Mouse (Mus musculus) left cerebral cortex, postnatal 25 days (tissue): ENCODE measurements around the gene Sds. TPM values are rescaled to one million over a fixed set of nuclear protein-coding genes. Genes with fewer than 3 reads are reported as not detected.
"Not testable (repeated sequence)": the region's sequence is repeated elsewhere in the genome, so short reads cannot be mapped to it uniquely, and the experiment has no call there.

Experiments
- DNase-seq, 2 experiments: peaks; one replicate each; pipeline ENCODE4 v3.0.0; 2022; ENCODE audit warnings: low spot score in 2 of 2, mixed read lengths in 1 of 2
- intact Hi-C: fragments of 180-260 bp; cut with DNase I; formaldehyde crosslinking; loops from one replicate; pipeline ENCODE4 v1.15.1; 2025
- total RNA-seq, 2 experiments: library from RNA; stranded (reverse); gene quantifications; 2 replicates each; pipeline ENCODE4 v1.2.3; 2021

The Sds gene
- total RNA-seq, 2 experiments from 2014 or later: 0.27 TPM; not detected in 1

GRCm38 (mm10) chr5:120477993-120478392 is 1.7 kb downstream of the Sds start:
- intact Hi-C loops: no loop called here
- DNase-seq: no peak

- intact Hi-C loops: no loop called here
- DNase-seq: no peak
These were observed 3.2 kb downstream of the Sds start for GRCm38 (mm10) chr5:120479538-120479937.

- DNase-seq: no peak
- intact Hi-C loops: no loop called here
These were observed 4.9 kb downstream of the Sds start for GRCm38 (mm10) chr5:120481205-120481604.

- DNase-seq: no peak
- intact Hi-C loops: no loop called here
These were observed 7.1 kb downstream of the Sds start for GRCm38 (mm10) chr5:120483399-120483798.

- DNase-seq: no peak
- intact Hi-C loops: no loop called here
These were observed 11.5 kb downstream of the Sds start for GRCm38 (mm10) chr5:120487844-120488243.

GRCm38 (mm10) chr5:120490679-120491192 is 14.4 kb downstream of the Sds start:
- intact Hi-C loops: no loop called here
- peak in 1 of 2 experiments; percentile 39 for DNase-seq

- intact Hi-C loops: no loop called here
- DNase-seq: peak in 1 of 2 experiments; percentile 46
These were observed 16.1 kb downstream of the Sds start for GRCm38 (mm10) chr5:120492437-120492836.

- intact Hi-C loops: no loop called here
- no peak for DNase-seq
These were observed 17.1 kb downstream of the Sds start for GRCm38 (mm10) chr5:120493440-120493839.

GRCm38 (mm10) chr5:120493873-120494395 is 17.6 kb downstream of the Sds start:
- DNase-seq: no peak
- intact Hi-C loops: no loop called here

- peak in 1 of 2 experiments; percentile 45 for DNase-seq
These were observed 18.9 kb downstream of the Sds start for GRCm38 (mm10) chr5:120495064-120495702.

GRCm38 (mm10) chr5:120495703-120496226 is 19.4 kb downstream of the Sds start:
- intact Hi-C loops: no loop called here
- no peak for DNase-seq

More at GRCm38 (mm10) chr5:120495064-120495702, 18.9 kb downstream of the Sds start:
- intact Hi-C loops: no loop called here

- DNase-seq: no peak
- intact Hi-C loops: no loop called here
These were observed 20.7 kb downstream of the Sds start for GRCm38 (mm10) chr5:120497071-120497470.

- intact Hi-C loops: no loop called here
- DNase-seq: no peak
These were observed 22.9 kb downstream of the Sds start for GRCm38 (mm10) chr5:120499202-120499601.

- not testable (repeated sequence) for DNase-seq
- intact Hi-C loops: loop anchor here (5.0 to 10.0 kb wide), 2 partner anchors 87 to 174 kb away; partner anchors contain the start of genes Iqcd and Tpcn1
These were observed 24.3 kb downstream of the Sds start for GRCm38 (mm10) chr5:120500609-120501008.

GRCm38 (mm10) chr5:120502147-120502621 is 25.9 kb downstream of the Sds start:
- peak in 1 of 2 experiments; percentile 72 for DNase-seq
- intact Hi-C loops: loop anchor here (5.0 to 10.0 kb wide), 2 partner anchors 85 to 173 kb away; partner anchors contain the start of genes Iqcd and Tpcn1

- intact Hi-C loops: loop anchor here (5.0 to 10.0 kb wide), 2 partner anchors 85 to 172 kb away; partner anchors contain the start of genes Iqcd and Tpcn1
- DNase-seq: no peak
These were observed 26.4 kb downstream of the Sds start for GRCm38 (mm10) chr5:120502675-120503143.

- peak; percentile 80 to 82 for DNase-seq
- intact Hi-C loops: loop anchor here (5.0 to 10.0 kb wide), 2 partner anchors 84 to 172 kb away; partner anchors contain the start of genes Iqcd and Tpcn1
These were observed 26.9 kb downstream of the Sds start, which contains the start of gene Plbd2 for GRCm38 (mm10) chr5:120503144-120503795. TSS of gene Plbd2 (minus strand) at chr5:120503625.

- intact Hi-C loops: loop anchor here (1.0 to 10.0 kb wide), 2 partner anchors 100 to 169 kb away; no protein-coding TSS in a partner anchor
These were observed 29.0 kb downstream of the Sds start for GRCm38 (mm10) chr5:120505368-120505767.

GRCm38 (mm10) chr5:120505781-120506180 is 29.5 kb downstream of the Sds start:
- intact Hi-C loops: loop anchor here (1.0 to 10.0 kb wide), 2 partner anchors 100 to 169 kb away; no protein-coding TSS in a partner anchor
- DNase-seq: no peak

More at GRCm38 (mm10) chr5:120505368-120505767, 29.0 kb downstream of the Sds start:
- DNase-seq: peak; percentile 63
